Mouse (Mus musculus): ENCODE measurements at regions not wholly inside any gene's neighbourhood (a gene's known extent, or its start where the extent isn't known, plus 50 kb on each side); places are given as distances from the start of the nearest gene placed in this dataset.

DNA sequence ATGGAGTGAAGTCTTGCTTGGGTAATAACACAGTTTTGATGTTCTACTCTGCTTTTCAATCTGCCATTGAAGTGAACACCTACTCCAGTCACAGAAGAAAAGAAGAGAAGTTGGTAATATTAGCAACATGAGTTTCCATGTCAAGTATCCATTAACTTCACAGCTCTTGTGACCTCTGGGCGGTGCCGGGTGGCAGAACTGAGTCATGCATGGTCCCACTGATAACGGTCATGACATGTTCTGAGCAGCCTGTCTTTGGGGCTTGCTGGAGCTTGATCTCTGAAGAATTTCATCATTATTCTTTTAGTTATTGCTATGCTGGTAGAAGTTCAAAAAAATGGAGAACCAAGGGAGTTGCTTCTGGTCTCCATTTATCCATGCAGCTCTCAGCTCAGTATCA lies 215.1 kb upstream of the Ptger4 start:
- TF ChIP-seq POLR2A (IDR thresholded peaks at IDR 0.05; ENCODE audit: extremely low read depth, insufficient read depth, low read length), result no peak
- TF ChIP-seq CTCF (IDR thresholded peaks at IDR 0.05; ENCODE audit: extremely low read depth, insufficient read depth, low read length), result no peak
- H3K27ac ChIP-seq (ENCODE audit: insufficient read depth, low read length), result no peak overlapping the region
- H3K4me3 ChIP-seq (ENCODE audit: insufficient read depth, low read length), result no peak overlapping the region
- no peaks in the 10 kb centered on the region for H3K4me1 ChIP-seq (ENCODE audit: control insufficient read depth, insufficient read depth, low read length)

DNA sequence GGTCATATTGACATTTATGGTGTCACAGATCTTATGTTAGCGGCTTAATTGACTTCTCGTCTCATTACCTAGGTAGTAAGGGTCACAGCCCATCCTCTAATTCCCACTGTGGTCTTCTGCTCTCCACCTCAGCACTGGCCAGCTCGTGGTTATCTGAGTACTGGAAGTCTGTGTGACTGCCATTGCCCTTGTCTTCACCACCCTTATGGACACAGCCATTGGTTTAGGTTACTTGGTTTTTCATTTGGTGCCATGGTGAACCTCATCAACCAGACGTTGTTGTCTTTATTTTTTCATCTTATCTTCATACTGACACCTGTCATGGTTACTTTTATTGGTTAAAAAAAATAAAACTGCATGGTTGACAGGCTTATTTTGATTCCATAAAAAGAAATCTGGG lies 215.6 kb upstream of the Ptger4 start:
- Histone ChIP-seq H3K4me1 (ENCODE audit: control insufficient read depth, insufficient read depth, low read length) (no peaks in the 10 kb centered on the region), H3K4me3 (ENCODE audit: insufficient read depth, low read length) (no peak overlapping the region), H3K27ac (ENCODE audit: insufficient read depth, low read length) (no peak overlapping the region)
- TF ChIP-seq CTCF (IDR thresholded peaks at IDR 0.05; ENCODE audit: extremely low read depth, insufficient read depth, low read length), result no peak
- no peak for TF ChIP-seq POLR2A (IDR thresholded peaks at IDR 0.05; ENCODE audit: extremely low read depth, insufficient read depth, low read length)

DNA sequence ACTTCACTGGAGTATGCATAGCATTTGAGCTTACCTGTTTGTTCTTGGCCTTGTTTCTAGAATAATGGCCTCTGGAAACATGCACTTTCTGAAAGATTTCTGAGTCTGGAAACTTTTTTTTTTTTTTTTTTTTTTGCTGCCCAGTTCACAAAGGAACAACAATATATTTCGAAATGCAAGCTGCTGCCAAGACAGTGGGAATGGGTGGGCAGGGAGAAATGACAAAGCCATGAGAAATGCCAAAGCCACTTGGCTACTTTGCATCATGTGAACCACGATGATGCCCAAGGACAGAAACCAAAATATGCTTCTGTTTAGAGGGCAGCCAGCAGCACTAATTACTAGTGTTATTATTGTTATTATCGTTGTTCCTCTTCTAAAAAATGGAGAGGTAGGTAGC lies 218.7 kb upstream of the Ptger4 start:
- Histone ChIP-seq H3K4me3 (ENCODE audit: insufficient read depth, low read length) (no peak overlapping the region), H3K4me1 (ENCODE audit: control insufficient read depth, insufficient read depth, low read length) (no peaks in the 10 kb centered on the region), H3K27ac (ENCODE audit: insufficient read depth, low read length) (no peak overlapping the region)
- TF ChIP-seq CTCF (IDR thresholded peaks at IDR 0.05; ENCODE audit: extremely low read depth, insufficient read depth, low read length), result no peak
- TF ChIP-seq POLR2A (IDR thresholded peaks at IDR 0.05; ENCODE audit: extremely low read depth, insufficient read depth, low read length), result no peak

DNA sequence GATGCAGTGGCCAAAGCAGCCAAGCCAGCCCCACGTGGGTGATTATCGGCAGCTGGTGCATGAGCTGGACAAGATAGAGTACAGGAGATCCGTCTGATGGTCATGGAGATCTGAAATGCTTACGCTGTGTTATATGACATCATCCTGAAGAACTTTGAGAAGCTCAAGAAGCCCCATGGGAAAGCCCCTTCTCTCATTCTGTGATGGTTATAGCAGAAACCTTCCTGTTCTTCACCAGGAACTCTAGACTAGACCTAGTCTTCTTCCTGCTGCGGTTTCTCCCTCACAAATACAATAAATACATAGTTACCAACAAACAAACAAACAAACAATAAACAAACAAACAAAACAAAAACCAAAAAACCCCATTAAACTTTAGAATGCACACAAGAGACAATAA lies 220.7 kb upstream of the Ptger4 start:
- Histone ChIP-seq H3K27ac (ENCODE audit: insufficient read depth, low read length) (no peak overlapping the region), H3K4me1 (ENCODE audit: control insufficient read depth, insufficient read depth, low read length) (no peaks in the 10 kb centered on the region)

DNA sequence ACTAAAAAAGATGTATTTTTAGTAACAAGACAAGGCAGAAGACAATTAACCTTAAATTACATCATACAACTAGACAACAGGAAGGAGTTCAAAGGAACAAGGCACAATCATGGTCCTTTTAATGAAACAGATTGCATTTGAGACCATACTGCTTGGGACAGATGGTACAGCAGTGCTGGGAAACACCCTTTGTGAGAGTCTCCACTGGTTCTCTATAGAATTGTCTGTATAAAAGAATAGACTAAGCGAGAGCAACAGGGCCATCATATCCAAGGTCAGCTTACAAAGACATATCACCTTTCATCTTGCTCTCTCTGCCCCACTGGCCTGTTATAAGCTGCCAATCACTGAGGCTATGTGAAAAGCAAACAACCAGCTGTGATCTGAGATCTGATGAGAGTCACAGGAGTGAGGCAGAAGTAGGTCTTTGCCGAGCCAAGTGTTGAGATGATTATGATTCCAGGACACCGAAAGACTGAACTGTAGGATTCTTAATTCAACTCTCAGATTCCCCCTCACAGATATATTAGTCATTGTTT lies 224.6 kb upstream of the Ptger4 start:
- H3K27ac ChIP-seq (ENCODE audit: insufficient read depth, low read length), result no peak overlapping the region
- H3K4me1 ChIP-seq (ENCODE audit: control insufficient read depth, insufficient read depth, low read length), result no peaks in the 10 kb centered on the region
- no peak overlapping the region for H3K4me3 ChIP-seq (ENCODE audit: insufficient read depth, low read length)
- no peak for TF ChIP-seq CTCF (IDR thresholded peaks at IDR 0.05; ENCODE audit: extremely low read depth, insufficient read depth, low read length)
- TF ChIP-seq POLR2A (IDR thresholded peaks at IDR 0.05; ENCODE audit: extremely low read depth, insufficient read depth, low read length), result no peak

More for the DNA sequence above, 220.7 kb upstream of the Ptger4 start:
- no peak for TF ChIP-seq CTCF (IDR thresholded peaks at IDR 0.05; ENCODE audit: extremely low read depth, insufficient read depth, low read length)
- no peak for TF ChIP-seq POLR2A (IDR thresholded peaks at IDR 0.05; ENCODE audit: extremely low read depth, insufficient read depth, low read length)
- H3K4me3 ChIP-seq (ENCODE audit: insufficient read depth, low read length), result no peak overlapping the region

DNA sequence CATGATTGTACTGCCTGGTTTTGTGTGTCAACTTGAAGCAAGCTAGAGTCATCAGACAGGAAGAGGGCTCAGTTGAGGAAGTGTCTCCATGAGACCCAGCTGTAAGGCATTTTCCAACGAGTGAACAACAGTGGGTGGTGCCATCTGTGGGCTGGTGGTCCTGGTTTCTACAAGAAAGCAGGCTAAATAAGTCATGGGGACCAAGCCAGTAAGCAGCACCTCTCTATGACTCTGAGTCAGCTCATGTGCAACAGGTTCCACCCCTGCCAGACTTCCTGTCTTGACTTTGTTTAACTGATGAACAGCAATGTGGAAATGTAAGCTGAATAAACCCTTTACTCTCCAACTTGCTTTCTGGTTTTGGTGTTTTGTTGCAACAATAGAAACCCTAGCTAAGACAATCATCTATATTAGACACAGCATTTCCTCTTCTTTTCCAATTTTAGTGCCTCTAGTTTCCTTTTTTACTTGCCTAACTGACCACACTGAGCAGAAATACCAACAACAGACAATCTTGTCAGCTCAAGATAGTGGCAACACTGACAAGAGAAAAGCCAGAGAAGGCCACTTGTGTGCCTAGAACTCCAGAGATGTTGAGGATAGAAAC lies 231.5 kb upstream of the Ptger4 start:
- no peak for TF ChIP-seq POLR2A (IDR thresholded peaks at IDR 0.05; ENCODE audit: extremely low read depth, insufficient read depth, low read length)
- no peak for TF ChIP-seq CTCF (IDR thresholded peaks at IDR 0.05; ENCODE audit: extremely low read depth, insufficient read depth, low read length)
- no peak overlapping the region for H3K27ac ChIP-seq (ENCODE audit: insufficient read depth, low read length)
- H3K4me3 ChIP-seq (ENCODE audit: insufficient read depth, low read length), result no peak overlapping the region
- no peaks in the 10 kb centered on the region for H3K4me1 ChIP-seq (ENCODE audit: control insufficient read depth, insufficient read depth, low read length)

DNA sequence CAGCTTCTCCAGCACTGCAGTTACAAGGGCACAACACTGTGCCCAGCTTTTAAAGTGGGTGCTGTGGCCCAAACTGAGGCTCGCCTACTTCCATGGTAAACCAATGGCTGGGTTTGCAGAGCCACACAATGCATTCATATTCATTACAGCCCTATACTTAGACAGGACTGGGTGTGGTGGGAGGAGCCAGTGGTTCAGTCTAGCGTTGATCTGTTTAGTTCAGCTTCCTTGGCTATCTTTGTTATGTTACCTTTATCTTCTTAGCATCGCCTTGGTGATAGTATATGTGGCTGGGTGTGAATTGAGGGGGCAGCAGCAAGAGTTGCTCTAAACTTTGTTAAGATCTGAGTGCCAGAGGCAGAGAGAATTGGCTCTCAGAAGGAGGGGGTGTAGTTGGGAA lies 249.3 kb upstream of the Ptger4 start:
- TF ChIP-seq POLR2A (IDR thresholded peaks at IDR 0.05; ENCODE audit: extremely low read depth, insufficient read depth, low read length), result no peak
- TF ChIP-seq CTCF (IDR thresholded peaks at IDR 0.05; ENCODE audit: extremely low read depth, insufficient read depth, low read length), result no peak
- H3K4me3 ChIP-seq (ENCODE audit: insufficient read depth, low read length), result no peak overlapping the region
- H3K27ac ChIP-seq (ENCODE audit: insufficient read depth, low read length), result no peak overlapping the region
- no peaks in the 10 kb centered on the region for H3K4me1 ChIP-seq (ENCODE audit: control insufficient read depth, insufficient read depth, low read length)

DNA sequence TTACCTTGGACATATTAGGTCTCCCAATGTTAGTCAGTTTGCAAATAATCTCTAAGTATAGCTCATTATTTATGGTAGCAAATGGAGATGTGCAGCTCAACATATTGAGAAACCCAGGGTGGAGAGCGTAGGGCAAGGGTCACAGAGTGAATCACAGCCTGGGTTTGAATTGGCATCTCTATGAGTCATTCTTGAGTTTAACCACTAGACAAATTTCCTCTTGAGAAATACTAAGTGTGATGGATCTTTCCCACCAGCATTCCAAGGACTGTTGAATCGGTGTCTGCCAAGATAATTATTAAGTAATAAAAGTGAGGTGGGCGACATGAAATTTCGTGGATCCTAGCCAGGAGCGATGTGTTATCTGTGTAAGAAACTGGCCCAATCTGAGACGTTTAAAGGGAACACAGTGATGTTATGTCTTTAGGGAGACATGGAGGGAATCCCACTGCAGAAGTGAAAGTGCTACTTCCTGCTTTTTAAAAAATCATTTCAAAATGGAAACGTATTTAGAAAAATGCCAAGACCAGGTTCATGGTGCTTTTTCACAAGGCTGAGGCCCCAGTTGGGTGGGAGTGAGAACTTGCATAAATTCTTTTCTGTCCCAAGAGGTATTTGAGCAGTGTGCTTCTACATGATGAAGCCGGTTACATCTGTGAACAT lies 251.3 kb upstream of the Ptger4 start:
- TF ChIP-seq POLR2A (IDR thresholded peaks at IDR 0.05; ENCODE audit: extremely low read depth, insufficient read depth, low read length) (no peak), CTCF (IDR thresholded peaks at IDR 0.05; ENCODE audit: extremely low read depth, insufficient read depth, low read length) (no peak)
- no peaks in the 10 kb centered on the region for H3K4me1 ChIP-seq (ENCODE audit: control insufficient read depth, insufficient read depth, low read length)
- H3K27ac ChIP-seq (ENCODE audit: insufficient read depth, low read length), result no peak overlapping the region
- no peak overlapping the region for H3K4me3 ChIP-seq (ENCODE audit: insufficient read depth, low read length)

DNA sequence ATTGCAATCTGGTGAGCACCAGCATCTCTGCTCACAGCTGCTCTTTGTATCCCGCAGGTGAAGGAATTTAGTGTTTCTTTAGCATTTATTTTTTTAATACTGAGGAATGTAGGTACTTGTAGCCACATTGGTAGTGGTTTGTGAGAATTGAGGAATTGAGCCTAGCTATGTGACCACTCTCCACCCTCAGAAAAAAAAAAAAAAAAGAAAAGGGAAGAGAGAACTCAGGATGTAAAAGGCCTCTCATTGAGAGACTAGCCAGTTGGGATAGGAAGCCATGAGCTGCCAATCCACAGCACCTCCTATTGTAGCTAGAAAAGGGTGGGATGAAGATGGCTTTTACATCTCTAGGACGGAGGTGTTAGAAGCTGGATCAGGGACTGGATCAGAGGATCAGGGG lies 252.0 kb upstream of the Ptger4 start:
- Histone ChIP-seq H3K4me3 (ENCODE audit: insufficient read depth, low read length) (no peak overlapping the region), H3K4me1 (ENCODE audit: control insufficient read depth, insufficient read depth, low read length) (no peaks in the 10 kb centered on the region), H3K27ac (ENCODE audit: insufficient read depth, low read length) (no peak overlapping the region)
- TF ChIP-seq CTCF (IDR thresholded peaks at IDR 0.05; ENCODE audit: extremely low read depth, insufficient read depth, low read length) (no peak), POLR2A (IDR thresholded peaks at IDR 0.05; ENCODE audit: extremely low read depth, insufficient read depth, low read length) (no peak)

DNA sequence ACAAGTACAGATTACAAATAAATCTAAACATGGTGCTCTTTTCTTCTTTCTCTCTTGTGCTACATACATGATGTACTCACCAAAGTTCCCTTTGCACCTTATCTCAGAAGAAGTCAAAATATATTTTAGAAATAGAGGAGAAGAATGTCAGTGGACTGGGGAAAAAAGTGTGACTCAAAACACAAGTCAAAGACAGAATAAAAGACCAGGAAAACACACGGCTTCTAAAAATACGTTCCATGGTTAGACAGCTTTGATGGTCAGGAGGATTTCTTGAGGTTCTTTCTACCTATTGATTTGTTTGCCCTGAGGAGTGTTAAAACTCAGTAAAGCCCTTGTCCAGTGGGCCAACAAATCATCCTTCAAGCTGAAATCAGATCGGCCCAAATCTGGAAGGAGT lies 260.5 kb upstream of the Ptger4 start:
- H3K27ac ChIP-seq (ENCODE audit: insufficient read depth, low read length), result no peak overlapping the region
- H3K4me1 ChIP-seq (ENCODE audit: control insufficient read depth, insufficient read depth, low read length), result no peaks in the 10 kb centered on the region
- TF ChIP-seq CTCF (IDR thresholded peaks at IDR 0.05; ENCODE audit: extremely low read depth, insufficient read depth, low read length), result no peak
- no peak overlapping the region for H3K4me3 ChIP-seq (ENCODE audit: insufficient read depth, low read length)
